ENCODE assay signal across 11 mouse cellular contexts in genomic region chr6:137702918-137703317, GRCm38 (mm10). TPM values are rescaled to one million over a fixed set of nuclear protein-coding genes. Genes with fewer than 3 reads are reported as not detected.
DNase-seq lines count a peak whose midpoint lies in the region; ATAC-seq and TF ChIP-seq lines count a peak whose summit lies in the region.
"Had no signal": no experiment of that assay in that cellular context is flagged by ENCODE, and none has a peak within 500 bp of the region (broad histone marks: within the 10 kb centered on the region; RNA-seq: fewer than 3 reads in every experiment).

No protein-coding gene starts in this region.

- H3K4me3 ChIP-seq in gastrocnemius, adult 2 months, result no peak overlapping the region

- no peak for DNase-seq in gastrocnemius, adult 2 months
- no peak for DNase-seq in gastrocnemius, postnatal 10 days
- DNase-seq in 3T3-L1 (ENCODE audit: low read depth, low spot score), result peak; percentile 96
- DNase-seq in heart, adult 18-20 months, result peak; percentile 69 to 84
- DNase-seq in heart, postnatal 25 days (ENCODE audit: low spot score), result peak; percentile 36
- no peak for DNase-seq in B cell, adult 2 months
- no peak for DNase-seq in left cerebral cortex, adult 8-10 months (ENCODE audit: low spot score in 2 of 2)
- DNase-seq: cerebellum, postnatal 25 days had no signal

- H3K27ac ChIP-seq in gastrocnemius, adult 2 months, result peak overlapping the region; percentile 56
- H3K27ac ChIP-seq: macrophage had no signal

- intact Hi-C loops in gastrocnemius, adult 2 months (cut with DNase I), result no loop called here
- intact Hi-C loops in heart, postnatal 25 days (cut with DNase I), result no loop called here

- no peak for ATAC-seq in frontal cortex, adult (ENCODE audit: low TSS enrichment)
- ATAC-seq: Patski had no signal

- TF ChIP-seq CTCF in gastrocnemius, adult 2 months (IDR thresholded peaks at IDR 0.05), result no peak

RNA-seq across cellular contexts. Expression of gene Strap, which starts 32.0 kb away (rescaled TPM):
- total RNA-seq in gastrocnemius, adult 2 months (2021), result 10 to 100 TPM; 84.5 to 87.6 TPM
- 10 to 100 TPM; 91.5 to 92.5 TPM for total RNA-seq in gastrocnemius, postnatal 10 days (2021)
- 10 to 100 TPM; 86.9 to 94.5 TPM for total RNA-seq in heart, adult 18-20 months (2021)
- 10 to 100 TPM; 84.7 to 88.3 TPM for total RNA-seq in heart, postnatal 25 days (2021)
- total RNA-seq in left cerebral cortex, adult 8-10 months (2022), result 100 to 1,000 TPM; 108 to 111 (median 109) TPM

RNA-seq across cellular contexts. Expression of gene Eps8, which starts 48.2 kb away (rescaled TPM):
- total RNA-seq in gastrocnemius, adult 2 months (2021), result 1 to 10 TPM; 4.3 to 6.9 TPM
- total RNA-seq in gastrocnemius, postnatal 10 days (2021), result 10 to 100 TPM; 11.4 to 14.7 TPM
- total RNA-seq in heart, adult 18-20 months (2021), result 10 to 100 TPM; 11.4 to 13.5 TPM
- total RNA-seq in heart, postnatal 25 days (2021), result 10 to 100 TPM; 14.0 to 17.9 TPM
- total RNA-seq in left cerebral cortex, adult 8-10 months (2022), result 10 to 100 TPM; 26.7 to 32.0 (median 30.2) TPM

RNA-seq across cellular contexts. Expression of gene Dera, which starts 51.4 kb away (rescaled TPM):
- 1 to 10 TPM; 6.3 to 9.5 TPM for total RNA-seq in gastrocnemius, adult 2 months (2021)
- 10 to 100 TPM; 12.7 to 14.5 TPM for total RNA-seq in gastrocnemius, postnatal 10 days (2021)
- total RNA-seq in heart, adult 18-20 months (2021), result 1 to 10 TPM; 5.2 to 7.8 TPM
- total RNA-seq in heart, postnatal 25 days (2021), result 1 to 10 TPM; 5.5 to 8.8 TPM
- total RNA-seq in left cerebral cortex, adult 8-10 months (2022), result 1 to 10 TPM; 3.1 to 6.4 (median 3.3) TPM

Comparison
In these comparisons a context has a peak if more than half of its experiments do, and no peak if none do; other contexts are left out.
1. DNase-seq: peak in 3T3-L1 (single experiment), heart, adult 18-20 months (2 of 2) and heart, postnatal 25 days (single experiment); none in gastrocnemius, adult 2 months (single experiment), gastrocnemius, postnatal 10 days (single experiment), B cell, adult 2 months (0 of 2) and left cerebral cortex, adult 8-10 months (0 of 2).